Mouse (Mus musculus): Measurements from ENCODE around the gene Fam47e.

- TF ChIP-seq CTCF (IDR thresholded peaks at IDR 0.05; ENCODE audit: low read depth) (no peak), EP300 (IDR thresholded peaks at IDR 0.05; ENCODE audit: low read depth) (no peak)
Observed at GRCm38 (mm10) chr5:92635891-92636290, 81.0 kb downstream of the Fam47e start.

Data from liver, embryonic 14.5 days (tissue).